Mouse (Mus musculus): ENCODE measurements at regions not wholly inside any gene's neighbourhood (a gene's known extent, or its start where the extent isn't known, plus 50 kb on each side); places are given as distances from the start of the nearest gene placed in this dataset.

DNA sequence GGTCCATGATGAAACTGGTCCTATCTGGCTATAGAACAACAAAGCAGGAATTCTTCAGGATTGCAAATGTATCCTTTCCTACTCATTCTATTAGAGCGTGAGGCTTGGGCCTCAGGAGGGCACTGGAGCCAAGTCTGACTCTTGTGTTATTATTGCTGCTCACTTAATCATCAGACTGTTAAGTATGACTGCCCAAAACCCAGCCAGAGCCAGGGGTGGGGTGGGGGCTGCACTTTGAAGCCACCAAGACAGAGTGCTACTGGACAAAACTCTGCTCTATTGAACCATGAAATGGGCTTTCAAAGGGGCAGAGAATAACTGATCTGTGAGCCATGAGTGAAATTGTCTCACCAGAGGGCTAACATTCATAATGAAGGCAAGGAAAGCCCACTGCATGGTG lies 181.7 kb upstream of the Lpp start:
- no peaks in the 10 kb centered on the region for H3K27me3 ChIP-seq (ENCODE audit: control insufficient read depth, insufficient read depth, low read length)
- H3K4me1 ChIP-seq (ENCODE audit: control insufficient read depth, insufficient read depth, insufficient read length): peaks cover 9% of the 10 kb centered on the region; the same call in 1 of the 2 replicates
- 93% methylated on average over 1 of the region's 1 CpGs for WGBS
- H3K36me3 ChIP-seq (ENCODE audit: control insufficient read depth, insufficient read depth, low read length): no peaks in the 10 kb centered on the region
- DNase-seq (ENCODE audit: low read depth in 1 of 2, low spot score in 2 of 2): no peak
- no peak overlapping the region for H3K4me3 ChIP-seq (ENCODE audit: extremely low read depth, insufficient read depth, insufficient read length)
- TF ChIP-seq CTCF (IDR thresholded peaks at IDR 0.05; ENCODE audit: extremely low read depth, insufficient read depth, insufficient read length, insufficient replicate concordance): no peak
- no peak for TF ChIP-seq POLR2A (IDR thresholded peaks at IDR 0.05; ENCODE audit: low read depth, low read length)
- H3K27ac ChIP-seq (ENCODE audit: insufficient read depth, low read length): no peak overlapping the region

DNA sequence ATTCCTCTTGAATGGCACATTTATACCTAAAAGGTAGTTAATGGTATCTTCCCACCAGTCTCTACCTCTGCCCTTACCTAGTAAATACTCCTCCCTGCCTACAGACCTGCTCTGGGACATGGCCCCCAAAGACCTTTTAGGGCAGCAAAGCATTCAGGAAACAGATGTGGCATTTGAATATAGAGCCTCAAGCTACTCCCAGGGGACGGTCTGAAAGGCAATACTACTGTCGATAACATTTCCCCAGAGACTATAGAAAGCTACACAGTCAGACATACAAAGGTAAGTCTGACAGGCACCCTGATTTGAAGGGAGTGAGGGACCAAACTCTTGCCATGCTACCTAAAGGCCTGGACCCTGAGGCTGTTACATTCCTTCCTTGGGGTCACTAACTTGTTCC lies 184.4 kb upstream of the Lpp start:
- no peaks in the 10 kb centered on the region for H3K36me3 ChIP-seq (ENCODE audit: control insufficient read depth, insufficient read depth, low read length)
- peaks cover 8% of the 10 kb centered on the region; the same call in 1 of the 2 replicates for H3K4me1 ChIP-seq (ENCODE audit: control insufficient read depth, insufficient read depth, insufficient read length)
- H3K27ac ChIP-seq (ENCODE audit: insufficient read depth, low read length): no peak overlapping the region
- H3K4me3 ChIP-seq (ENCODE audit: extremely low read depth, insufficient read depth, insufficient read length): no peak overlapping the region
- peak; percentile 44 to 49 for DNase-seq (ENCODE audit: low read depth in 1 of 2, low spot score in 2 of 2)
- TF ChIP-seq POLR2A (IDR thresholded peaks at IDR 0.05; ENCODE audit: low read depth, low read length) (no peak), CTCF (IDR thresholded peaks at IDR 0.05; ENCODE audit: extremely low read depth, insufficient read depth, insufficient read length, insufficient replicate concordance) (no peak)
- 19% methylated on average over 2 of the region's 2 CpGs for WGBS
- H3K27me3 ChIP-seq (ENCODE audit: control insufficient read depth, insufficient read depth, low read length): no peaks in the 10 kb centered on the region

DNA sequence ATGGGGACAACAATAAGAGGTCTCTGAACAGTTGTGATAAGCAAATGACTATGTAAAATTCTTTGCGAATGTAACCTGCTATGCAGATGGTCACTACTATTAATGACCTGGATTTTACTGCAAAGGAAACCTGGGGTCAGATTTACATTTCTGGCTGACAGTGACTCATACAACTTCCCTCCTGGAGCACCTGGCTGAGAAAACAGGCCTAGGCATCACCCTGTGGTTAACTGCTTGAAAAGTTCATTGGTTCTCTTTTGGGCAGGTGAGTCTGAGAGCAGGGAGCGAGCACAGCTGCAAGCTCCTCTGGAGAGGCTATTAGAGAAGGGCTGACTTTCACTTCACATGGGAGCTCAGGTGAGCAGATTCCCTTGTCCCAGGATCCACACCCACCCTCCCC lies 185.2 kb upstream of the Lpp start:
- H3K4me1 ChIP-seq (ENCODE audit: control insufficient read depth, insufficient read depth, insufficient read length): peaks cover 8% of the 10 kb centered on the region; the same call in 1 of the 2 replicates
- H3K4me3 ChIP-seq (ENCODE audit: extremely low read depth, insufficient read depth, insufficient read length): no peak overlapping the region
- 59% methylated on average over 2 of the region's 2 CpGs for WGBS
- no peaks in the 10 kb centered on the region for H3K36me3 ChIP-seq (ENCODE audit: control insufficient read depth, insufficient read depth, low read length)
- H3K27me3 ChIP-seq (ENCODE audit: control insufficient read depth, insufficient read depth, low read length): no peaks in the 10 kb centered on the region
- TF ChIP-seq CTCF (IDR thresholded peaks at IDR 0.05; ENCODE audit: extremely low read depth, insufficient read depth, insufficient read length, insufficient replicate concordance): no peak
- TF ChIP-seq POLR2A (IDR thresholded peaks at IDR 0.05; ENCODE audit: low read depth, low read length): no peak
- no peak for DNase-seq (ENCODE audit: low read depth in 1 of 2, low spot score in 2 of 2)
- no peak overlapping the region for H3K27ac ChIP-seq (ENCODE audit: insufficient read depth, low read length)

DNA sequence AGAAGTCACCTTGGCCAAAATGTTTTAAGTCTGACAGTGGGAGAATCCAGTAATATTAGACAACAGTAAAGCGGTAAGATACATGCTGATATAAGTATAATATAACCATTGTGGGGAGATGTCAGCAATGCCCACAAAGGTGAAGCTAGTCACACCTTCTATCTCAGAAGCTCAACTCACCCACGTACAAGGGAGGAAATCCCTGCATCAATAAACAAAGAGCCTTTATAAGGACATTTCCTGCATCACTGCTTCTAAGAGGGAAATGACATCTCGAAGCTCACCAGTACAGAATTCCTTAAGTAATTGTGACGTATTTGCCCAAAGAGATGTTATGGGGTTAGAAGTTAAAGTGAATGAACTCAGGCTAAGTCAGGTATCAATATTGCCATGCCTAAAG lies 186.3 kb upstream of the Lpp start:
- no peak overlapping the region for H3K4me3 ChIP-seq (ENCODE audit: extremely low read depth, insufficient read depth, insufficient read length)
- no peaks in the 10 kb centered on the region for H3K36me3 ChIP-seq (ENCODE audit: control insufficient read depth, insufficient read depth, low read length)
- no peak for DNase-seq (ENCODE audit: low read depth in 1 of 2, low spot score in 2 of 2)
- no peak overlapping the region for H3K27ac ChIP-seq (ENCODE audit: insufficient read depth, low read length)
- 45% methylated on average over 4 of the region's 4 CpGs for WGBS
- TF ChIP-seq POLR2A (IDR thresholded peaks at IDR 0.05; ENCODE audit: low read depth, low read length) (no peak), CTCF (IDR thresholded peaks at IDR 0.05; ENCODE audit: extremely low read depth, insufficient read depth, insufficient read length, insufficient replicate concordance) (no peak)
- peaks cover 8% of the 10 kb centered on the region; the same call in 1 of the 2 replicates for H3K4me1 ChIP-seq (ENCODE audit: control insufficient read depth, insufficient read depth, insufficient read length)
- no peaks in the 10 kb centered on the region for H3K27me3 ChIP-seq (ENCODE audit: control insufficient read depth, insufficient read depth, low read length)

DNA sequence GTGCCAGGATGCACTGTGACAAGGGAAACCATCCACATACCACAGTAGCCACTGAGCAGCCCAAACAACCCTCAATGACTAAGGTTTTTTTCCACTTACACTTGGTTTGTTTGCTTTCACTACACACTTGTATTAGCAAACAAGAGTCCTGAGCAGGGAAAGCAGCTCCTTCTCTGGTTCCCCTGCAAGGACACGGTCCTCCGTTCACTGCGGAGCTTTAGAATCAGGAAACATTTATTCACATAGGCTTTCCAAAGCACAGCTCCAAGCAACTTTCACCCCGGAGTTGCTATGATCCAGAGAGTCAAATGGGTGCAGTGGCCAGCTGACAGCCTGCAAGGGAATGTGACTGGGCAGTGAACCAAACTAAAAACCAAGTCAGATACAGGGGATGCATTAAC lies 186.8 kb upstream of the Lpp start:
- Histone ChIP-seq H3K27me3 (ENCODE audit: control insufficient read depth, insufficient read depth, low read length) (no peaks in the 10 kb centered on the region), H3K4me1 (ENCODE audit: control insufficient read depth, insufficient read depth, insufficient read length) (peaks cover 12% of the 10 kb centered on the region; the same call in 1 of the 2 replicates), H3K4me3 (ENCODE audit: extremely low read depth, insufficient read depth, insufficient read length) (no peak overlapping the region), H3K36me3 (ENCODE audit: control insufficient read depth, insufficient read depth, low read length) (no peaks in the 10 kb centered on the region), H3K27ac (ENCODE audit: insufficient read depth, low read length) (no peak overlapping the region)
- WGBS: 82% methylated on average over 4 of the region's 4 CpGs
- DNase-seq (ENCODE audit: low read depth in 1 of 2, low spot score in 2 of 2): no peak
- no peak for TF ChIP-seq POLR2A (IDR thresholded peaks at IDR 0.05; ENCODE audit: low read depth, low read length)
- TF ChIP-seq CTCF (IDR thresholded peaks at IDR 0.05; ENCODE audit: extremely low read depth, insufficient read depth, insufficient read length, insufficient replicate concordance): no peak

DNA sequence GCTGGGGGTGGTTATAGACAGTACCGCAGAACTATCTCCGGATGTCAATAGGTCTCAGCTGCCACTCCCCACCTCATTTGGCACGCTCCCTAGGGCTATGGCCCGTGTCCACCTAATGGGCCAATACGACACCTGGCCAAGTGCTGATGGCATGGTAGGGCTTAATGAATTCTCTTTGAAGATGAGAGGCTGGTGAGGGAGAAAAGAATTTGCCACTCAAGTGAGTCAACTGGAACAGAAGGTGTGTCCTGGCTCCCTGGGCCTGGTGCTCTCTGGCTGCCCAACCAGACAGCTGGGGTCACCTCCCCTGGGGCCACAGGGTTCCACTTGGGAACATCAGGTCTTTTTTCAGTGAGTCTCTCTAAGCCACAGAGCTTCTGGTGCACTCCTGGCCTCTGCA lies 187.7 kb upstream of the Lpp start:
- peaks cover 13% of the 10 kb centered on the region; the same call in 1 of the 2 replicates for H3K4me1 ChIP-seq (ENCODE audit: control insufficient read depth, insufficient read depth, insufficient read length)
- no peaks in the 10 kb centered on the region for H3K27me3 ChIP-seq (ENCODE audit: control insufficient read depth, insufficient read depth, low read length)
- no peak overlapping the region for H3K27ac ChIP-seq (ENCODE audit: insufficient read depth, low read length)
- TF ChIP-seq CTCF (IDR thresholded peaks at IDR 0.05; ENCODE audit: extremely low read depth, insufficient read depth, insufficient read length, insufficient replicate concordance) (no peak), POLR2A (IDR thresholded peaks at IDR 0.05; ENCODE audit: low read depth, low read length) (no peak)
- DNase-seq (ENCODE audit: low read depth in 1 of 2, low spot score in 2 of 2): no peak
- WGBS: 74% methylated on average over 5 of the region's 5 CpGs
- no peak overlapping the region for H3K4me3 ChIP-seq (ENCODE audit: extremely low read depth, insufficient read depth, insufficient read length)
- no peaks in the 10 kb centered on the region for H3K36me3 ChIP-seq (ENCODE audit: control insufficient read depth, insufficient read depth, low read length)

DNA sequence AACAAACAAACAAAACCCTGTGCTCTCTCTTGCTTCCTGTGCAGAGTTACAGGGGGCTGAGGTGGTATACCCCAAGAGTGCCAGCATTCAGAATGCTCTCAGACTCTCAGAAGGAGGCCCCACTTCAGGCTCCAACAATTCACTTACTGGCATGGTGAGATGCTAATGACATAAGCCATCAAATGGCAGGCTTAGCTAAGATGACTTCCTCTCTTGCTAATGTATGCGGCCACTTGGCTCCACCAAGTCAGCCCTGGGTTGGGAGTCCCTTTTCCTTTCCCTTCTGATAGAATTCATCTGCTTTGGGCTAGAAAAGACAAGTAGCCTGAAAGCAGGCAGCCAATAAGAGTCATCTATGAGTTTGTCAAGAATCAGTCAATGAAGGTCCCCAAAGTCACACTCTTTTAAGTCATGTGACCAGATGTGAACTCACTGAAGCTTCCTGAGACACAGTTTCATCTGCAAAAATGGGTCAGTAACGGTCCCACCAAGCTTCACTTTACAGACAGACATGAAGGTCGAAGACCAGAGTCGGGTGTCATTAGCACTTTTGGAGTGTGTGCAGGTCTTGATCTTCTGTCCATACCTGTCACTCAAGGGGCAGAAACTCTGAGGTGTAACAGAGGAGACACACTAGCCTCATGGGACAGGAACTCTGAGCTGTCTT lies 189.1 kb upstream of the Lpp start:
- WGBS: 76% methylated on average over 4 of the region's 4 CpGs
- Histone ChIP-seq H3K36me3 (ENCODE audit: control insufficient read depth, insufficient read depth, low read length) (no peaks in the 10 kb centered on the region), H3K4me3 (ENCODE audit: extremely low read depth, insufficient read depth, insufficient read length) (no peak overlapping the region), H3K27ac (ENCODE audit: insufficient read depth, low read length) (no peak overlapping the region), H3K4me1 (ENCODE audit: control insufficient read depth, insufficient read depth, insufficient read length) (peaks cover 13% of the 10 kb centered on the region; the same call in 1 of the 2 replicates), H3K27me3 (ENCODE audit: control insufficient read depth, insufficient read depth, low read length) (no peaks in the 10 kb centered on the region)
- no peak for TF ChIP-seq POLR2A (IDR thresholded peaks at IDR 0.05; ENCODE audit: low read depth, low read length)
- TF ChIP-seq CTCF (IDR thresholded peaks at IDR 0.05; ENCODE audit: extremely low read depth, insufficient read depth, insufficient read length, insufficient replicate concordance): no peak
- no peak for DNase-seq (ENCODE audit: low read depth in 1 of 2, low spot score in 2 of 2)

All from spleen, adult 2 months (tissue).